Mouse (Mus musculus) spleen, adult 2 months (tissue): Measurements from ENCODE around the gene Pcnx4. TPM values are rescaled to one million over a fixed set of nuclear protein-coding genes. Genes with fewer than 3 reads are reported as not detected.

Experiments
- DNase-seq, 2 experiments: peaks; one replicate each; pipeline versions ENCODE4 v3.0.0 to v3.0.0-alpha.2; 2012 to 2021; ENCODE audit warnings: low spot score in 2 of 2, low read depth in 1 of 2
- H3K27ac ChIP-seq: fragments of 200-500 bp; 2 replicates; pipeline ENCODE4 v1.5.1; 2012; ENCODE audit warnings: low read length, inconsistent platforms; ENCODE audit not compliant: insufficient read depth
- H3K27me3 ChIP-seq: fragments of 200-500 bp; 2 replicates; pipeline ENCODE4 v1.6.1; 2012; ENCODE audit warnings: mild to moderate bottlenecking, moderate library complexity, low read length, inconsistent platforms; ENCODE audit not compliant: control insufficient read depth, insufficient read depth
- H3K36me3 ChIP-seq: fragments of 200-500 bp; 2 replicates; pipeline ENCODE4 v1.6.1; 2012; ENCODE audit warnings: mild to moderate bottlenecking, low read length, inconsistent platforms; ENCODE audit not compliant: control insufficient read depth, insufficient read depth
- H3K4me1 ChIP-seq: fragments of 200-500 bp; 2 replicates; pipeline ENCODE4 v1.6.1; 2011; ENCODE audit warnings: inconsistent platforms; ENCODE audit not compliant: control insufficient read depth, insufficient read depth, insufficient read length
- H3K4me3 ChIP-seq: fragments of 200-500 bp; 2 replicates; pipeline ENCODE4 v1.5.1; 2011; ENCODE audit warnings: mild to moderate bottlenecking, inconsistent platforms; ENCODE audit not compliant: insufficient read depth, insufficient read length; ENCODE audit errors: extremely low read depth
- CTCF ChIP-seq: fragments of 200-500 bp; IDR thresholded peaks from 2 replicates; pipeline ENCODE4 v1.5.1; 2011; ENCODE audit warnings: mild to moderate bottlenecking, inconsistent platforms; ENCODE audit not compliant: insufficient read depth, insufficient read length, insufficient replicate concordance; ENCODE audit errors: extremely low read depth
- POLR2A ChIP-seq: fragments of 200-500 bp; IDR thresholded peaks from 2 replicates; pipeline ENCODE4 v1.6.1; 2011; ENCODE audit warnings: low read depth, low read length, inconsistent platforms
- WGBS: fragments of 180-500 bp; shearing (Covaris S2); methylation state at CpG from one replicate; pipeline ENCODE4 v1.1.7; 2018; 5-methylcytosine and 5-hydroxymethylcytosine counted together
- polyA plus RNA-seq: library from polyadenylated mRNA; depleted of rRNA; stranded (reverse); fragments of >200 nt; gene quantifications from 2 replicates; pipeline ENCODE4 v1.2.3, GENCODE M21; 2012

Gene Pcnx4
- polyA plus RNA-seq, 1 experiment: 1.6 TPM

DNA sequence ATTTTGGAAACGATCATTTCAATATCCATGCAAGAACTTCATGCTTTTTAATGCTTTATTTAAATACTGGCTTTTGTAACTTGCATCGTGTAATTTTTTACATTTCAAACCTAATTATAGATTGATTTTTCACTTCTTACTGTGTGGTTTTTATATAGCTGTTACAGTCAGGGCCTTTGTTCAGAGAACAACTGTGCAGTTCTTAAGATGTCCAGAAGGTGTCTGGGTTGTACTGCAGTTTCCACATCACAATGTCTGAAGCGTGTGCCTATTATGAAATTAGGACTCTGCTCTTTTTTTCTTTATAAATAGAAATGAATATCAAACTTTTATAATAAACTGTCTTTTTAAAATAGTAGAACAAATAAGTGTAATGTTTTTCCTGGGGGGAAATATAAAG, 20.7 kb upstream of the Pcnx4 start:
- Histone ChIP-seq H3K27ac (no peak overlapping the region), H3K27me3 (no peaks in the 10 kb centered on the region), H3K4me1 (no peaks in the 10 kb centered on the region), H3K36me3 (no peaks in the 10 kb centered on the region), H3K4me3 (no peak overlapping the region)
- no peak for DNase-seq
- WGBS: 62% methylated on average over 3 of the region's 3 CpGs
- TF ChIP-seq CTCF (no peak), POLR2A (no peak)

GRCm38 (mm10) chr12:72518114-72518728, 18.0 kb upstream of the Pcnx4 start:
- no peak overlapping the region for H3K4me3 ChIP-seq
- no peaks in the 10 kb centered on the region for H3K4me1 ChIP-seq
- no peaks in the 10 kb centered on the region for H3K36me3 ChIP-seq
- 93% methylated on average over 12 of the region's 12 CpGs for WGBS
- DNase-seq: no peak
- no peak overlapping the region for H3K27ac ChIP-seq
- H3K27me3 ChIP-seq: no peaks in the 10 kb centered on the region
- no peak for TF ChIP-seq CTCF
- TF ChIP-seq POLR2A: no peak

DNA sequence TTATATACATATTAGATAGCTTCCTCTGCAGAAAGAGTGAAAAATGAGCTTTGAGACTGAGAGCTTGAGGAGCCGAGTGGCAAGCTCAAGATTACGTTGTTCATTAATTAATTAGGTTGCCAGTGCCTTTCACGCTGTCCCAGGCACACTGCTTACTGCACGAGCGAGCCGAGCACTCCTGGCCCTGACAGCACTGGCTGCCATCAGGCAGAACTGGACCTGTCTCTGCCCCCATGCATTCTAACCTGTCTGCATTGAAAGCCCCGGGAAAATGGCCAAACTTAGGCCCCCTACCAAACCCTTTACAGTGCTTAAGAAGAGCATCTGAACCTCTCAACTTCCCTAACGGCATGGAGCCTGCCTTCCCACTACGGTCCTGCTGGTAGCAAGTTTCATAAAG, 16.8 kb upstream of the Pcnx4 start:
- Histone ChIP-seq H3K36me3 (no peaks in the 10 kb centered on the region), H3K27me3 (no peaks in the 10 kb centered on the region), H3K27ac (no peak overlapping the region), H3K4me1 (no peaks in the 10 kb centered on the region), H3K4me3 (no peak overlapping the region)
- TF ChIP-seq CTCF (no peak), POLR2A (no peak)
- DNase-seq: no peak
- 88% methylated on average over 9 of the region's 9 CpGs for WGBS

DNA sequence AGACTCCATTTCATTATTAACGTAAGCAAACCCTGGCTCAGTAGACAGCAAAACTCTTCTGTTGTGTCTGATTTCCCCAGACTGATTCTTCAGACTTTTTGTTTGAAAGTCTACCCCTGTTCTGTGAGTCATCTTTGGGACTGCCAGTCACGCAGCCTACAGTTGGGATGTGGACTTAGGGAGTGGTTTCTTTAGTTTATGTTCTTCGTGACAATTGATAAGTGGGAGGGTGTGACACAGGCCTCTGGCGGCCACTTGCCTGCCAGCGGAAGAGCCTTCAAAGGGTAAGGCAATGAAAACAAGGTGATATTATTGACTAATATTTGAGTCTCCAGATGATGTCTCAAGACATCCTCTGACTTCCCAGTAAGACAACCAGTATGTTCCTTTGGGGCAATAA, 16.3 kb upstream of the Pcnx4 start:
- Histone ChIP-seq H3K4me3 (no peak overlapping the region), H3K36me3 (no peaks in the 10 kb centered on the region), H3K27me3 (no peaks in the 10 kb centered on the region), H3K27ac (no peak overlapping the region), H3K4me1 (no peaks in the 10 kb centered on the region)
- 88% methylated on average over 5 of the region's 5 CpGs for WGBS
- TF ChIP-seq POLR2A (no peak), CTCF (no peak)
- no peak for DNase-seq

DNA sequence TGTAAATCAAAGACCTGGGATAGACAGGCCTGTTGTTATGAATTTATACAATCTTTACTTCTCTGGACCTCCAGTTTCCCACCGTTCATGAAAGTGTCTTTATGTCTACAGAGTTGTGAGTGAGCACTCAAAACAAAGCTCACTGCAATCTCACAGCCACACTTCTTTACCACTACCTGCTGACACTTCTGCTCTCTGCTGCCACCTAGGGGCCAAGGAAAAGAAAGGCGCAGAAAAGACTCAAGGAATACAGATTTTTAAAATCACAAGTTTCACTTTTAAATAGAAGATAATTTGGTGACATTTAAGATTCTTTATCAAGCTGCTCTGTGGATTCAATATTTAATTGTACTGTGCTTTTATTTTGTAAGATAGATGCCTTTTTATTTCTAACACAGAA, 15.5 kb upstream of the Pcnx4 start:
- no peaks in the 10 kb centered on the region for H3K27me3 ChIP-seq
- TF ChIP-seq POLR2A (no peak), CTCF (peak; percentile 55; the same call in 1 of the 2 replicates)
- peak; percentile 37 to 60 for DNase-seq
- no peaks in the 10 kb centered on the region for H3K4me1 ChIP-seq
- no peak overlapping the region for H3K27ac ChIP-seq
- H3K4me3 ChIP-seq: no peak overlapping the region
- 0% methylated on average over 2 of the region's 2 CpGs for WGBS
- no peaks in the 10 kb centered on the region for H3K36me3 ChIP-seq

- no peak for DNase-seq
- Histone ChIP-seq H3K4me1 (no peaks in the 10 kb centered on the region), H3K27ac (no peak overlapping the region), H3K4me3 (no peak overlapping the region), H3K36me3 (no peaks in the 10 kb centered on the region), H3K27me3 (peaks cover 2% of the 10 kb centered on the region; the same call in 1 of the 2 replicates)
- TF ChIP-seq POLR2A: no peak
- no peak for TF ChIP-seq CTCF
- 59% methylated on average over 4 of the region's 4 CpGs for WGBS
Measured at GRCm38 (mm10) chr12:72525588-72525987, 10.6 kb upstream of the Pcnx4 start.

- H3K4me3 ChIP-seq: no peak overlapping the region
- H3K4me1 ChIP-seq: no peaks in the 10 kb centered on the region
- DNase-seq: no peak
- H3K27me3 ChIP-seq: peaks cover 2% of the 10 kb centered on the region; the same call in 1 of the 2 replicates
- H3K36me3 ChIP-seq: no peaks in the 10 kb centered on the region
- no peak overlapping the region for H3K27ac ChIP-seq
- 87% methylated on average over 7 of the region's 7 CpGs for WGBS
- TF ChIP-seq CTCF (no peak), POLR2A (no peak)
Measured at GRCm38 (mm10) chr12:72532303-72532702, 3.9 kb upstream of the Pcnx4 start.

GRCm38 (mm10) chr12:72533986-72534385, 2.2 kb upstream of the Pcnx4 start:
- no peak overlapping the region for H3K27ac ChIP-seq
- no peak for DNase-seq
- no peaks in the 10 kb centered on the region for H3K4me1 ChIP-seq
- TF ChIP-seq POLR2A: no peak
- TF ChIP-seq CTCF: no peak
- 54% methylated on average over 6 of the region's 6 CpGs for WGBS
- H3K36me3 ChIP-seq: no peaks in the 10 kb centered on the region
- H3K27me3 ChIP-seq: peaks cover 2% of the 10 kb centered on the region; the same call in 1 of the 2 replicates
- no peak overlapping the region; the same call in 1 of the 2 replicates for H3K4me3 ChIP-seq
